Mouse (Mus musculus) brain, embryonic 14.5 days (tissue): Measurements from ENCODE around the gene 5730522E02Rik.

Experiments used
- CTCF ChIP-seq: fragments of 200-500 bp; IDR thresholded peaks from 2 replicates; pipeline ENCODE4 v1.5.1; 2012; ENCODE audit warnings: inconsistent platforms, mild to moderate bottlenecking, moderate library complexity, borderline replicate concordance; ENCODE audit not compliant: insufficient read depth, insufficient read length; ENCODE audit errors: extremely low read depth
- POLR2A ChIP-seq: fragments of 200-500 bp; IDR thresholded peaks from 2 replicates; pipeline ENCODE4 v1.6.1; 2012; ENCODE audit warnings: mild to moderate bottlenecking, inconsistent platforms, borderline replicate concordance; ENCODE audit not compliant: poor library complexity, insufficient read depth, insufficient read length, severe bottlenecking; ENCODE audit errors: extremely low read depth

DNA sequence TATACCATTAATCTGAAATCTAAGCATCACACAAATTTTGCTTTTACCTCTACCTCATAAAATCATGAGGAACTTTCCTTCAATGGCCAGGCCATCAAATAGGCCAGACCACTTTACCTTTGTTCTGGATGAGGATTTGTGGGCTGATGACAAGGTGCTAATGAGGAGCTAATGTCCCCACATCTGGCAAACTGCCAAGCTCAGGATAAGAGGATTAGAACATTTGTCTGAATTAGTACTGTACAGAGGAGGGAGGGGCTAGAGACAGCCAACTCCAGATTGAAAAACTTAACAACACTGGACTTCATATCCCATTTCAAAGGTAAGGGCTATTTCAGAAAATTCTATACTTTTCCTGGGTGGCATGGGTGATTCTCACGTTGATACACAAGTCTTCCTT, 101.9 kb downstream of the 5730522E02Rik start:
- no peak for TF ChIP-seq CTCF
- no peak for TF ChIP-seq POLR2A
